Mouse (Mus musculus) heart, postnatal 0 days (tissue): ENCODE measurements around the gene Top1. TPM values are rescaled to one million over a fixed set of nuclear protein-coding genes. Genes with fewer than 3 reads are reported as not detected.
A peak's percentile ranks its signal among the peaks of the same experiment; 100 is the strongest.

ENCODE experiments used
- ATAC-seq: fragments of 200-750 bp; cut with Nextera tagmentation; 2 replicates; pipeline ENCODE4 v1.8.0; 2017; ENCODE audit warnings: low read depth, moderate number of reproducible peaks, moderate library complexity; ENCODE audit not compliant: insufficient read depth
- DNase-seq: peaks from one replicate; pipeline ENCODE4 v3.0.0-alpha.2; 2016; ENCODE audit warnings: low spot score
- H3K27ac ChIP-seq: fragments of 300-500 bp; sonication (generic); 2 replicates; pipeline ENCODE4 v1.5.1; 2014; ENCODE audit warnings: low read depth, mild to moderate bottlenecking
- H3K27me3 ChIP-seq: fragments of 300-500 bp; sonication (generic); 2 replicates; pipeline ENCODE4 v1.6.1; 2014; ENCODE audit warnings: low read length, mixed read lengths; ENCODE audit not compliant: control insufficient read depth, insufficient read depth
- H3K36me3 ChIP-seq: fragments of 300-500 bp; sonication (generic); replicated peaks from 2 replicates; pipeline ENCODE4 v1.6.1; 2014; ENCODE audit warnings: low read length, mixed read lengths; ENCODE audit not compliant: control insufficient read depth, insufficient read depth
- H3K4me1 ChIP-seq: fragments of 300-500 bp; sonication (generic); 2 replicates; pipeline ENCODE4 v1.6.1; 2014; ENCODE audit warnings: antibody characterized with exemption; ENCODE audit not compliant: control insufficient read depth, insufficient read depth
- H3K4me2 ChIP-seq: fragments of 300-500 bp; sonication (generic); 2 replicates; pipeline ENCODE4 v1.6.1; 2014; ENCODE audit warnings: low read depth, mild to moderate bottlenecking, low read length, moderate library complexity
- H3K4me3 ChIP-seq: fragments of 300-500 bp; sonication (generic); 2 replicates; pipeline ENCODE4 v1.5.1; 2014; ENCODE audit warnings: low read depth, low read length
- H3K9ac ChIP-seq: fragments of 300-500 bp; sonication (generic); replicated peaks from 2 replicates; pipeline ENCODE4 v1.6.1; 2014; ENCODE audit warnings: low read depth, low read length, mixed read lengths
- H3K9me3 ChIP-seq: fragments of 300-500 bp; sonication (generic); replicated peaks from 2 replicates; pipeline ENCODE4 v1.6.1; 2016; ENCODE audit warnings: low read length; ENCODE audit not compliant: control insufficient read depth
- CTCF ChIP-seq: IDR thresholded peaks from 2 replicates; pipeline ENCODE4 v1.5.1; 2016; ENCODE audit warnings: antibody characterized with exemption, control low read depth, low read depth
- EP300 ChIP-seq: IDR thresholded peaks from 2 replicates; pipeline ENCODE4 v1.6.1; 2016; ENCODE audit warnings: antibody characterized with exemption, low read depth
- WGBS: fragments of 180-500 bp; shearing (Covaris S2); extraction: QIAGEN DNeasy Blood & Tissue Kit; methylation state at CpG from one replicate; pipeline ENCODE4 v1.1.7; 2014; 5-methylcytosine and 5-hydroxymethylcytosine counted together
- polyA plus RNA-seq: library from polyadenylated mRNA; unstranded; fragments of >200 nt; fragmentation: Nextera tagmentation; extraction: Ambion mirVana; gene quantifications from 2 replicates; pipeline ENCODE4 v1.2.1, GENCODE M21; 2015
- total RNA-seq: library from RNA; depleted of rRNA; stranded (reverse); fragments of >200 nt; gene quantifications from 2 replicates; pipeline ENCODE4 v1.2.3, GENCODE M21; 2014; ENCODE audit warnings: low replicate concordance

Gene Top1
- total and polyA plus RNA-seq, 2 experiments from 2014 or later: 14.8 to 30.7 TPM

GRCm38 (mm10) chr2:160733131-160733531, 87.4 kb downstream of the Top1 start:
- Histone ChIP-seq H3K9ac (peak overlapping the region; percentile 88; the same call in 1 of the 2 replicates), H3K9me3 (no peaks in the 10 kb centered on the region), H3K4me3 (peak overlapping the region; percentile 81), H3K27me3 (no peaks in the 10 kb centered on the region), H3K4me1 (peaks cover 56% of the 10 kb centered on the region), H3K4me2 (peak overlapping the region; percentile 91), H3K36me3 (peaks cover 9% of the 10 kb centered on the region; the same call in 1 of the 2 replicates), H3K27ac (peak overlapping the region; percentile 91; the same call in 1 of the 2 replicates)
- no peak for TF ChIP-seq CTCF
- ATAC-seq (no peak), DNase-seq (no peak)
- 23% methylated on average over 7 of the region's 7 CpGs for WGBS

GRCm38 (mm10) chr2:160734331-160734730, 88.6 kb downstream of the Top1 start:
- H3K9ac ChIP-seq: no peak overlapping the region; the same call in 1 of the 2 replicates

GRCm38 (mm10) chr2:160735706-160736310, 90.1 kb downstream of the Top1 start:
- H3K4me2 ChIP-seq: no peak overlapping the region
- peaks cover 83% of the 10 kb centered on the region for H3K4me1 ChIP-seq
- no peak for DNase-seq
- no peaks in the 10 kb centered on the region for H3K9me3 ChIP-seq
- no peak for ATAC-seq
- H3K27ac ChIP-seq: peak overlapping the region; percentile 76
- H3K9ac ChIP-seq: no peak overlapping the region
- no peak for TF ChIP-seq CTCF
- TF ChIP-seq EP300: no peak
- H3K4me3 ChIP-seq: no peak overlapping the region
- WGBS: 38% methylated on average over 5 of the region's 5 CpGs
- H3K36me3 ChIP-seq: peaks cover 9% of the 10 kb centered on the region; the same call in 1 of the 2 replicates
- no peaks in the 10 kb centered on the region for H3K27me3 ChIP-seq

More at GRCm38 (mm10) chr2:160734331-160734730, 88.6 kb downstream of the Top1 start:
- Histone ChIP-seq H3K4me2 (peak overlapping the region; percentile 91), H3K36me3 (peaks cover 9% of the 10 kb centered on the region; the same call in 1 of the 2 replicates), H3K4me1 (peaks cover 68% of the 10 kb centered on the region), H3K9me3 (no peaks in the 10 kb centered on the region), H3K27me3 (no peaks in the 10 kb centered on the region), H3K4me3 (no peak overlapping the region), H3K27ac (peak overlapping the region; percentile 76)
- 75% methylated on average over 3 of the region's 3 CpGs for WGBS
- DNase-seq (no peak), ATAC-seq (no peak)
- no peak for TF ChIP-seq EP300
- TF ChIP-seq CTCF: no peak

GRCm38 (mm10) chr2:160736466-160736865, 90.8 kb downstream of the Top1 start:
- no peaks in the 10 kb centered on the region for H3K9me3 ChIP-seq
- DNase-seq: no peak
- no peak overlapping the region for H3K4me2 ChIP-seq
- no peaks in the 10 kb centered on the region for H3K27me3 ChIP-seq
- no peak for ATAC-seq
- TF ChIP-seq CTCF (no peak), EP300 (no peak)
- H3K27ac ChIP-seq: peak overlapping the region; percentile 76
- H3K36me3 ChIP-seq: peaks cover 9% of the 10 kb centered on the region; the same call in 1 of the 2 replicates
- 77% methylated on average over 3 of the region's 3 CpGs for WGBS
- no peak overlapping the region for H3K9ac ChIP-seq
- H3K4me1 ChIP-seq: peaks cover 89% of the 10 kb centered on the region
- H3K4me3 ChIP-seq: no peak overlapping the region

- H3K4me1 ChIP-seq: peaks cover 86% of the 10 kb centered on the region
- no peak overlapping the region for H3K4me2 ChIP-seq
- no peak for TF ChIP-seq CTCF
- TF ChIP-seq EP300: no peak
- 0 out of 2 replicates have a peak overlapping the region, but pooled peaks have one; percentile 11 for H3K9ac ChIP-seq
- H3K36me3 ChIP-seq: peaks cover 9% of the 10 kb centered on the region; the same call in 1 of the 2 replicates
- no peaks in the 10 kb centered on the region for H3K9me3 ChIP-seq
- ATAC-seq (no peak), DNase-seq (no peak)
- H3K27me3 ChIP-seq: no peaks in the 10 kb centered on the region
- H3K27ac ChIP-seq: peak overlapping the region; percentile 76
- WGBS: 49% methylated on average over 5 of the region's 5 CpGs
- no peak overlapping the region for H3K4me3 ChIP-seq
Observed at GRCm38 (mm10) chr2:160738354-160738753, 92.7 kb downstream of the Top1 start.
